Mouse (Mus musculus): Measurements from ENCODE around the gene Bcl3. TPM values are rescaled to one million over a fixed set of nuclear protein-coding genes. Genes with fewer than 3 reads are reported as not detected.

Gene Bcl3
- polyA plus RNA-seq, 1 experiment from 2014 or later: 1.5 TPM

DNA sequence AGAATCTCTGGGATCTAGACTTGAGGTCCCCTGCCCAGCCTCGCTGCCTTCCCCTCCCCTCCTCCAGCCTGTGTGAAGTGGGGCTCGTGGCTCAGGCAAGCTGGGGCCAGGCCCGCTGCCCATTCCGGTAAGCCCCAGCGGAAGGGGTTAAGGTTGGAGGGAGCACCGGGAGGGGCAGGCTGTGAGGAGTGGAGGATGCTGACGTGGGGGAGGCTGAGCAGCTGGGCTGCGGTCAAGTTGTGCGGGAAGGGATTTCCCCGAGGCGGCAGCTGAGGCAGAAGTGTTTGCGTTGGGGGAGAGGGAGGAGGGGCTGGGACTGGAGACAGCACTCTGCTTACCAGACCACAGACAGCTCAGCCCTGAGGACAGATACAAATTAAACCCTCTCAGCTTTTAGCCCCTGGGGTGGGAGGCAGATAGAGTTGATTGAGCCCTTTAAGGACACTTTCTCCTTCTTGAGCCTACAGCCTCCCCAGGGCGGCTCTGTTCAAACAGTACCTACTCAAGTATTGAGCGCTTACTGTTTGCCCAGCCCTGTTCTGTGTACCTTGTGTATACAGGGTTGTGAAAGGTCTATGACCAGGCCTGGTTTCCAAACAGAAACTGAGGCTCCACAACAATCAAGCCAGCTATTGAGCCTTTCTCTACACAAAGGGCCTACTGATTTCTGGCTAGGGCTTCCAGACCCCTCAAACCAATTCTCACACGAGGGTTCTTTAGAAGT is 5.0 kb downstream of the Bcl3 start:
- 9% methylated on average over 15 of the region's 15 CpGs for WGBS
- ATAC-seq (ENCODE audit: extremely low read depth, insufficient number of reproducible peaks, low FRiP score, low TSS enrichment): no peak
- Histone ChIP-seq H3K4me3 (peak overlapping the region; percentile 55), H3K9ac (peak overlapping the region; percentile 51), H3K9me3 (no peaks in the 10 kb centered on the region), H3K36me3 (no peaks in the 10 kb centered on the region), H3K4me2 (peak overlapping the region; percentile 71), H3K27ac (replicated peaks) (peak overlapping the region; percentile 13; the same call in 1 of the 2 replicates), H3K4me1 (peaks cover 34% of the 10 kb centered on the region), H3K27me3 (replicated peaks) (peaks cover 56% of the 10 kb centered on the region)

DNA sequence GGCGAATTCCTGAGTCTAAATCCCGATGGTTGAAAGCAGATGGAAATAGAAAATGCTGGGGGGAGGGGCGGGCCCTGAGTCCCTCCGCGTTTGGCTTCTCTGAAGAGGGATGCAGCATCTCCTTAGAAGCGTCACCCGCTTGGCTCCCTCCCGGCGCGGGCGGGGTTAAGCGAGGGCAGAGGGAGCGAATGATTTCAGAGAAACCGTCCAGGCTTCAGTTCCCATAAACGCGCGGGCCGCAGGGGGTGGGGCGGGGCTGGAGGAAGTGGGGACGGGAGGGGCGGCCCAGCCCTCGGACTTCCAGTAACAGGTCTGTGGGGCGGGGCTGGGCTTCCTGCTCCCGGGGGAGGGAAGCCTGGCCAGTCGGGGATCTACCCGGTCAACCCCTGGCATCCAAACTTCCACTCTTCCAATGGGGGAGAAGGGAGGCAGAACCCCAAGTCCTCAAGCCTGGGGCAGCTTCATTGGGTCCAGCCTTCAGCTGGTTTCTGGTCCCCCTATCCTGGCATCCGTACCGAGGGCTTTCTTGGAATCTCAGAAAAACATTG is 6.3 kb downstream of the Bcl3 start:
- peak; percentile 35; the same call in 1 of the 2 replicates for ATAC-seq (ENCODE audit: extremely low read depth, insufficient number of reproducible peaks, low FRiP score, low TSS enrichment)
- peak overlapping the region; percentile 76 for H3K9ac ChIP-seq
- H3K4me3 ChIP-seq: peak overlapping the region; percentile 55
- no peaks in the 10 kb centered on the region for H3K9me3 ChIP-seq
- peak overlapping the region; percentile 71 for H3K4me2 ChIP-seq
- under 1% methylated on average over 28 of the region's 28 CpGs for WGBS
- peaks cover 56% of the 10 kb centered on the region for H3K27me3 ChIP-seq (replicated peaks)
- peak overlapping the region; percentile 46; the same call in 1 of the 2 replicates for H3K27ac ChIP-seq (replicated peaks)
- H3K36me3 ChIP-seq: no peaks in the 10 kb centered on the region
- H3K4me1 ChIP-seq: peaks cover 27% of the 10 kb centered on the region

DNA sequence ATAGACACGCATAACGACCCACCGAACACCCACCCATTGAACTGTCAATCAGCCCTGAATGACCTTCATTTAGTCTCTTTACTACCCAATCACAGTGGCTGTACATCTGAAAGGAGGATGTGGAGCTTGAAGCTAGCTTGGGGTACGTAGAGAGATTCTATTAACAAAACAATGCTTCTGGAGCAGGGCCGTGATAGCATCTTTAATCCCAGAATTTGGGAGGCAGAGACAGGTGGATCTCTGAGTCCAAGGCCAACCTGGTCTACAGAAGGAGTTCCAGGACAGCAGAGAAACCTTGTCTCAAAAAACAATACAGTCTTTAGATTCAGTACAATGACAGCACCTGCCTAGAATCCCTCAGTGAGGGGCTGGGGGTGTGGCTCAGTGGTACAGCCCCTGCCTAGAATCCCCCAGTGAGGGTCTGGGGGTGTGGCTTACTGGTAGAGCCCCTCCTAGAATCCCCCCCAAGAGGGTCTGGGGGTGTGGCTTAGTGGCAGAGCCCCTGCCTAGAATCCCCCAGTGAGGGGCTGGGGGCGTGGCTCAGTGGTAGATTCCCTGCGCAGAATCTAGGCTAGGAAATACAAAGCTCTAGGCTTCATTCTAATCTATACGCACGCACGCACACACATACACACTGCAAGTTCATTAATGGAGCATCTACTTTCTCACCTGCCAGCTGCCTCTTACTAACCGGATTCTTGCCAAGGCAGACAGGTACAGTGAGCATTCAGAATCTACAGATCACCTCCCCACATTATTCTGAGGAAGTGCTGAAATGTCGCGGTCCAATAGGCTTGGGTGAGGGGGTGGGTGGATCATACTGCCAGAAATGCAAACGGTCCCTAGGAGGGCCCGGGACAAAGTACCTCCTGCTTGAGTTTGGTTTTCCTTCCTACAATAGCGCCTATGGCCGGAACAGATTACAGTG is 7.0 kb downstream of the Bcl3 start:
- H3K9ac ChIP-seq: peak overlapping the region; percentile 76
- 31% methylated on average over 17 of the region's 17 CpGs for WGBS
- peaks cover 34% of the 10 kb centered on the region for H3K4me1 ChIP-seq
- H3K36me3 ChIP-seq: no peaks in the 10 kb centered on the region
- H3K4me3 ChIP-seq: peak overlapping the region; percentile 55
- peak overlapping the region; percentile 71 for H3K4me2 ChIP-seq
- 0 out of 2 replicates have a peak overlapping the region, but pooled peaks have one; percentile 46 for H3K27ac ChIP-seq (replicated peaks)
- ATAC-seq (ENCODE audit: extremely low read depth, insufficient number of reproducible peaks, low FRiP score, low TSS enrichment): no peak
- no peaks in the 10 kb centered on the region for H3K9me3 ChIP-seq
- H3K27me3 ChIP-seq (replicated peaks): peaks cover 57% of the 10 kb centered on the region

DNA sequence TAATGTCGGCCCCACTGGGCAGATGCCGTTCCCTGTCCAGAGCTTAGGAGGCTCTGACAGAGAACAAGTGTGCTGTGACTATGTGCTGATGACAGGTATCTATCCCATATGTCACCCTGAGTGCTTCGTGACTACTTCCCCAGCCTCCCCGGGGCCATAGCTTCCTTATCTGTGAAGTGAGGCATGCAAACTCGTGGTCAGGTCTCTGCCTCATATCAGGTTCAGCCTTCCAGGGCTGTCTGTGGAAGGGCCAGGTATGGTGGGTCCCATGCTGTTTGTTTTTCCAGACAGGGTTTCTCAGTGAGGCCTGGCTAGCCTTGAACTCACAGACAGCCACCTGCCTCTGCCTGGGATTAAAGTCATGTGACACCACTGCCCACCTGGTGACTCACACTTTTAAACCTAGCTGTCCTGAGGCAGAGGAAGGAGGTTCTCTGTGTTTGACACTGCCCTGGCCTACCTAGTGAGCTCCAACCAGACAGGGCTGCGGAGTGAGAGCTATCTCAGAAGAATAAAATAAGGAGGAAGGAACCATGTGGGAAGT is 8.9 kb downstream of the Bcl3 start:
- H3K36me3 ChIP-seq: no peaks in the 10 kb centered on the region
- no peak overlapping the region for H3K9ac ChIP-seq
- no peak for ATAC-seq (ENCODE audit: extremely low read depth, insufficient number of reproducible peaks, low FRiP score, low TSS enrichment)
- H3K4me2 ChIP-seq: no peak overlapping the region
- H3K27ac ChIP-seq (replicated peaks): no peak overlapping the region
- no peak overlapping the region for H3K4me3 ChIP-seq
- H3K9me3 ChIP-seq: no peaks in the 10 kb centered on the region
- 37% methylated on average over 6 of the region's 6 CpGs for WGBS
- H3K27me3 ChIP-seq (replicated peaks): peaks cover 64% of the 10 kb centered on the region
- peaks cover 44% of the 10 kb centered on the region for H3K4me1 ChIP-seq

DNA sequence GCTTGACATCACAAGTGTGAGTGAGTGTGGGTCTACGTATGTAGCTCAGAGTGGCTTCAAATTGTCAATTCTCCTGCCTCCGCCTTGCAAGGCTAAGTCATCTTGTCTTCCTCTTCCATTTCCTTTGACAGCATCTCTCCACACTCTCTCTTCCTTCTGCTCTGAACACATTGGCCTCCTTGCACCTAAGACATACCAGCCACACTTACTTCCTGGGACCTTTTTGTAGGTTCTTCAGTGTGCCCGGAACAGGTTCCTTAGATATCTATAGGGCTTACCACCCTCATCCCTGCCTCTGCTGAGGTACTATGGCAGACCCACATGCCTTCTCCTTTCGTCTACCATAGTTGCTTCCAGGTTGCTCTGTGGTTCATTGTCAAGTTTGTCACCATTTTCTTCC is 9.4 kb downstream of the Bcl3 start:
- Histone ChIP-seq H3K27ac (replicated peaks) (no peak overlapping the region), H3K4me1 (peaks cover 45% of the 10 kb centered on the region), H3K4me3 (no peak overlapping the region), H3K36me3 (no peaks in the 10 kb centered on the region), H3K27me3 (replicated peaks) (peaks cover 65% of the 10 kb centered on the region), H3K9ac (no peak overlapping the region), H3K4me2 (no peak overlapping the region), H3K9me3 (no peaks in the 10 kb centered on the region)
- no peak for ATAC-seq (ENCODE audit: extremely low read depth, insufficient number of reproducible peaks, low FRiP score, low TSS enrichment)
- 70% methylated on average over 4 of the region's 4 CpGs for WGBS

DNA sequence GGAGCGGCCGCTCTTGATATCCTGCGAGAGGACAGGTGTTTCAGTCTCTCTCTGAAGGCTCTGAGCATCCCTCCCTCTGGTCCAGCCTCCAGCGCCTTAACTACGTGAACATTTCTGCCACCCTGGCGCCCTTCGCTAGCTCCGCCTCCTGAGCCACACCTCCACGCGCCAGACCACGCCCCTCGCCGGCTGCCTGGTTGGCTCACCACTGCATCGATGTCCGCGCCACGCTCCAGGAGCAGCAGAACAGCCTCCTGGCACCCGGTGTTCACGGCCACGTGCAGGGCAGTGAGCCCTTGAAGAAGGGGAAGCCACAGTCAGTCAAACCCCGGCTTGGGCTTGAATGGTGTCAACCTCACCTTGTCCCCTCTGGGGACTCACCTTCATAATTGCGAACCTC is 11.5 kb downstream of the Bcl3 start:
- Histone ChIP-seq H3K27ac (replicated peaks) (no peak overlapping the region), H3K36me3 (no peaks in the 10 kb centered on the region), H3K9me3 (no peaks in the 10 kb centered on the region), H3K9ac (no peak overlapping the region), H3K4me3 (peak overlapping the region; percentile 22), H3K27me3 (replicated peaks) (peaks cover 64% of the 10 kb centered on the region), H3K4me2 (peak overlapping the region; percentile 55), H3K4me1 (peaks cover 28% of the 10 kb centered on the region)
- no peak for ATAC-seq (ENCODE audit: extremely low read depth, insufficient number of reproducible peaks, low FRiP score, low TSS enrichment)
- WGBS: 6% methylated on average over 22 of the region's 22 CpGs

DNA sequence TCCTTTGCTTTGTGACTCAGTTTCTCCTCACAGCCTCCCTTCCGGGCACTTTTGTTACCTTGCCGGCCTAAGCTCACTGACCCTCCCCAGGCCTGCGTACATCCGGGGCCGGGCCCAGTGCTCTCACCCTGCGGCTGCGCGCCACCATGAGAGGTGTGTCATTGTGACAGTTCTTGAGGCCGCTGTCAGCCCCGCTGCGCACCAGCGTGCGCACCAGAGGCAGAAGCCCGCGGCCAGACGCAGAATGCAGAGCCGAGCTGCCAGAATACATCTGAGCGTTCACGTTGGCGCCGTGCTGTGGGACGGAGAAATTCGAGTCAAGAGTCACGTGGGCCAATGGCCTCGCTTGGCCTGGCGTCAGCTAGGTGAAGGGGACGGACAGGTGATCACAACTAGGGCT is 13.2 kb downstream of the Bcl3 start:
- Histone ChIP-seq H3K9me3 (peaks cover 4% of the 10 kb centered on the region; the same call in 1 of the 2 replicates), H3K4me2 (peak overlapping the region; percentile 59), H3K27me3 (replicated peaks) (peaks cover 61% of the 10 kb centered on the region), H3K27ac (replicated peaks) (no peak overlapping the region), H3K36me3 (no peaks in the 10 kb centered on the region), H3K9ac (peak overlapping the region; percentile 24), H3K4me3 (peak overlapping the region; percentile 27), H3K4me1 (peaks cover 21% of the 10 kb centered on the region)
- ATAC-seq (ENCODE audit: extremely low read depth, insufficient number of reproducible peaks, low FRiP score, low TSS enrichment): peak; percentile 59; the same call in 1 of the 2 replicates
- 6% methylated on average over 27 of the region's 27 CpGs for WGBS

DNA sequence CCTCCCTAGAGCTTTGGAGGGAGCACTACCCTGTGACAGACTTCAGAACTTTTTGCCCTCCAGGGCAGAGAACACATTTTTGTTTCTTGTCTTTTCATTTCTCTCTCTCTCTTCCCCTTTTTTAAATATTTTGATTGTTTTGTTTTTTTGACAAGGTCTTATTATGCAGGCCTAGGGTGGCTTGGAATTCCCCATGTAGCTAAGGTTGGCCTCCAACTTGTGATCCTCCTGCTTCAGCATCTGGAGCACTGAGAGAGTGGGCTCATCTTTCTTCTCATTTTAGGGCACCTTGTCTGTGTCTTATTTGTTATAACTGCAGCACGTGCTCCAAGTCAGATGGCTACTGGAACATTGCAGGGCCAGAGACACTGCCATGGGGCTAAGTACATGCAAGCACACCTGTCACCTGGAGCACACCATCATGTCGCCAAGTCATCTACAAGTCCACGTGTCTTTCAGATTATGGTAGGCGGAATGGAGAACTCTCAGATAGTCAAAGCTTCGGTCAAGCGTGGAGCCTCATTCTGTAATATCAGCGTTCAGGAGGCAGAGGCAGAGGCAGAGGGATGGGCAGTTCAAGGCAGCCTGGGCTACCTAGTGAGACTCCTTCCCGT is 16.1 kb downstream of the Bcl3 start:
- WGBS: 74% methylated on average over 8 of the region's 8 CpGs

DNA sequence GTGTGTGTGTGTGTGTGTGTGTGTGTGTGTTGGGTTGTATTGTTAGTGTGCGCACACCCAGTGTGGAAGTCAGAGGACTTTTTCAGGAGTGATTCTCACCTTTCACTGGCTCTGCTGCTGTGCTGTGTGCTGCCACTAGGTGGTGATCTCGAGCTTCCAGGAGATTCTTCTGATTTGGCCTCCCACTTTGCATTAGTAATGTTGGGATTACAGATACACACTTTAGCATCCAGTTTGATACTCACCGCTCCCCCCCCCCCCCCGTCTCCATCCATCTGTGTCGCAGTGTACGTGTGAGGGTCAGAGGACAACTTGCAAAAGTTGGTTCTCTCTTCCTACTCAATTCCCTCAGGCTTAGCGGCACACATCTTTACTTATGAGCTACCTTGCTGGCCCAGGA is 19.6 kb downstream of the Bcl3 start:
- Histone ChIP-seq H3K27ac (replicated peaks) (no peak overlapping the region), H3K9me3 (peaks cover 4% of the 10 kb centered on the region; the same call in 1 of the 2 replicates), H3K4me1 (no peaks in the 10 kb centered on the region), H3K36me3 (no peaks in the 10 kb centered on the region), H3K27me3 (replicated peaks) (peaks cover 14% of the 10 kb centered on the region; the same call in 1 of the 2 replicates), H3K4me3 (no peak overlapping the region), H3K4me2 (no peak overlapping the region), H3K9ac (no peak overlapping the region)
- WGBS: 13% methylated on average over 7 of the region's 7 CpGs
- ATAC-seq (ENCODE audit: extremely low read depth, insufficient number of reproducible peaks, low FRiP score, low TSS enrichment): no peak

More for the DNA sequence above, 16.1 kb downstream of the Bcl3 start:
- Histone ChIP-seq H3K4me2 (no peak overlapping the region), H3K9ac (no peak overlapping the region), H3K4me3 (no peak overlapping the region), H3K27me3 (replicated peaks) (peaks cover 39% of the 10 kb centered on the region), H3K4me1 (peaks cover 18% of the 10 kb centered on the region), H3K36me3 (no peaks in the 10 kb centered on the region), H3K27ac (replicated peaks) (no peak overlapping the region), H3K9me3 (peaks cover 4% of the 10 kb centered on the region; the same call in 1 of the 2 replicates)
- ATAC-seq (ENCODE audit: extremely low read depth, insufficient number of reproducible peaks, low FRiP score, low TSS enrichment): no peak

DNA sequence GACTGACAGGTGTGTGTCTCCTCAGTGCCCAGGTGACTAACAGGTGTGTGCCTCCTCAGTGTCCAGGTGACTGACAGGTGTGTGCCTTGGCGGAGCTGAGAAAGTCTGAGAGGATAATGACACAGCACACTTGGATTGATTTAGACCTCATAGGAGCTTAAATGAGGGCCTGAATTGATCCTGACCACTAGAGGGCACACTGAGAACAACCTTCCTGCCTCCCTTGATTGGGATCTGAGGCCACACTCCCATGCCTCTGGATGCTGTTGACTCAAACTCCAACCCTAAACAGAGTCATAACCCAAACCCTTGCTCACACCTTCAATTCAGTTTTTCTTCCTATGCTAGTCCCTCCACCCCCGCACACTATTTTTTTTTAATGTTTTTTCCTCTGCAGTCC is 21.8 kb downstream of the Bcl3 start:
- Histone ChIP-seq H3K9me3 (peaks cover 4% of the 10 kb centered on the region; the same call in 1 of the 2 replicates), H3K27ac (replicated peaks) (no peak overlapping the region), H3K4me3 (no peak overlapping the region), H3K36me3 (no peaks in the 10 kb centered on the region), H3K4me2 (no peak overlapping the region), H3K4me1 (peaks cover 10% of the 10 kb centered on the region), H3K27me3 (replicated peaks) (peaks cover 34% of the 10 kb centered on the region), H3K9ac (no peak overlapping the region)
- 36% methylated on average over 2 of the region's 2 CpGs for WGBS
- ATAC-seq (ENCODE audit: extremely low read depth, insufficient number of reproducible peaks, low FRiP score, low TSS enrichment): no peak
